Mouse (Mus musculus): ENCODE measurements at regions not wholly inside any gene's neighbourhood (a gene's known extent, or its start where the extent isn't known, plus 50 kb on each side); places are given as distances from the start of the nearest gene placed in this dataset.

DNA sequence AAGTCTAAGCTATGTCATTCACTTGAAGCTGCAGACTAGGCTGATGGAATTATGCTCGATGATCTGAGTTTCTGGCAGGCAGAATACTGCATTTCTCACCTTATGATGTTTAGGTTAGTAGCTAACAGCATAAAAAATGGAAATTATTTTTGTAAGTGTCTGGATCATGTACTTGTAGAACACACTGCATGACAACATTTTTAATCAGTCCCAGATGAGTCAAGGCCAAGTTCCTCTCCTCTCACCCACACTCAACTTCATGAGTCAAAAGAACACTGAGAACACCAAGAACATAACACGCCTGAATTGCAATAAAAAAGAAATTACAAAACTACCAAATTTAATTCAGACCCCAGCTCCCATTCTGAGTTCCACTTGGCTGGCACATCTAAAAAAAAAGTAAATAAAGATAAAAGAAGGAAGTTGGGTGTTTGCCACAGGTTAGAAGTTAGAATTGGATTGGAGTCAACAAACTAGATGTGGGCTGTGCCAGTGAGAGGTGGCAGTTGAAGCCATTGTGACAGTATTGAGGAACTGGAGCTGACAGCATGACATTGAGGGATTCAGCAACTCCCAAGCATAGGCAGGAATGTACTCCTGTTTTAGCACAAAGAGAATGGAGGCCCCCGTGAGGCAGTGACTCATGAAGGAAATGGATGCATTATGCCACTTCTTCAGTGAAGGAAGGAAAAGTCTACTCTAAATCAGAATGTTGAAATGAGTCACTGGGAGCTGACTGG, 222.8 kb upstream of the 4931408C20Rik start:
- peak; percentile 19 for DNase-seq (ENCODE audit: low spot score)

DNA sequence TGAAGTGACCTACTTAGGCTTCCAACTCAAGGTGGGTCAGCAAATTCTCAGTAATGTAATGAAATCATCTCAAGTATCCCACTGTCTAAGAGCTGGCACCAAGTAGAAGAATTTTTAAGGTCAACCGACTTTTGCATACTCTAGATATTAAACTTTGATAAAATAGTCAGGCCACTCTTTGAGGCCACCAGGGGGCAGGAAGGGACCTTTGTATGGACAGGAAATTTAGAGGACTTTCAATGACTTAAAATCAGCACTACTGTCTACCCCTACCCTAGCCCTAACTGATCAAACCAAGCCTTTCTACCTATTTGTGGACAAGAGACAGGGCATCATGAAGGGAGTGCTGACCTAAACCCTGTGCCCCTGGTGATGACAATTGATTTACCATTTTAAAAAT, 215.0 kb upstream of the 4931408C20Rik start:
- peak; percentile 20 for DNase-seq (ENCODE audit: low spot score)

- DNase-seq (ENCODE audit: low spot score), result no peak
Measured at GRCm38 (mm10) chr1:26857433-26857832, 170.2 kb upstream of the 4931408C20Rik start.

DNA sequence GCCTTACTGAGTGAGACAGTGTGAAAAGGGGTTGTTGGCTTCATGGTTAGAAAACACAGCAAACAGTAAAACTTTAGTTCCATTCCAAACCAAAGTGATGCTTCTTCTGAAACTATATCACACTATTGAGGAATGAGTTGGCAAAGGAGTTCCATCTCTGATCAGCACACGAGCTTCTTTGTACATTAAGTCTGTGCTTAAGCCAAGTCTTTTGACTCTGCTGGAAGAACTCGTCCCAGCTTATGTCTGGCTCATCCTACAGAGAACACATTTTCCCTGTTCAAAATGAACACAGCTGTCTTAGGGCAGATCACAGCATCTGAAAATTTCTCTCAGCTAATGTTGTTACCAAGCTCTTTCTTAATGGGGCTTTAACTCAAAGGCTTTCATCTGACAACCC, 166.5 kb upstream of the 4931408C20Rik start:
- DNase-seq (ENCODE audit: low spot score), result no peak

DNA sequence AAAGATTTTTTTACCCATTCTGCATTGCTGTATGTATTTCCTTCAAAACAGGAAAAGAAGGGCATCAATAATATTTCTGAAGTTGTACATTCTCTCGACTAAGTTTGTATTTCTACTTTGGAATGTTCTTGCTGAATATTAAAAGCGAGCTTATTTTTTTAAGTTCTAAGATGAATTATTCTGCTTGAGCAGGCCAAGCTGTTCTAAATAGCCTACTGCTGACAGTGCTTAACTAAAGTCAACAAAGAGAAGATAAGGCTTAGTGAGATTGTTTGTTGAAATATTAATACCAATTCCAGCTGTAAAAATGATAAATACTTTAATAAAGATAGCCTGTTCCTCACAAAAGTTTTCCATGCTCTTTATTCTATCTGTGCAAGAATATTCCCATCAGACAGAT, 122.0 kb upstream of the 4931408C20Rik start:
- no peak for DNase-seq (ENCODE audit: low spot score)

DNA sequence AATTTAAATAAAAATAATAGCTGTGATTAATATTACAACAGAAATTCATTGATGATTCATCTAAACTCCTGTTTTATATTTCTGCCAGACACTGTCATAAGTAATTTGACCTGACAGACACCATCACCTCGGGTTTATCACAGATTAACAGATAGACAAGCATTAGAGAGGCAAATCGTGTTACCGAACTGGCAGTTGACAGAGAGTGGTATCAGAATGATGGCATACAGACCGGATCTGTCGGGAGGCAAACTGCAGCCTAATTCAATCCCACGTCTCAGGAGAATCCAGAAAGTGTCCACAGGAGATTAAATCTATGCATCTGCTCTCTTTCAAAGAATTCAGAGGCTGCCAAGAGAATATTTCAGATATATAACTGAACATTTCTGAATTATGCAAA, 77.8 kb upstream of the 4931408C20Rik start:
- no peak for DNase-seq (ENCODE audit: low spot score)

Data from layer of hippocampus, adult 11-12 months (tissue).